Mouse (Mus musculus) MN1 (cell line): ENCODE measurements around the gene Loxl1.

Experiments used
- DNase-seq: peaks from one replicate; pipeline ENCODE4 v3.0.0-alpha.2; 2016; ENCODE audit warnings: low spot score

Gene Loxl1

GRCm38 (mm10) chr9:58248746-58249413 lies 64.1 kb downstream of the Loxl1 start:
- DNase-seq, result no peak

GRCm38 (mm10) chr9:58247064-58247759 lies 65.8 kb downstream of the Loxl1 start:
- peak; percentile 89 for DNase-seq

DNA sequence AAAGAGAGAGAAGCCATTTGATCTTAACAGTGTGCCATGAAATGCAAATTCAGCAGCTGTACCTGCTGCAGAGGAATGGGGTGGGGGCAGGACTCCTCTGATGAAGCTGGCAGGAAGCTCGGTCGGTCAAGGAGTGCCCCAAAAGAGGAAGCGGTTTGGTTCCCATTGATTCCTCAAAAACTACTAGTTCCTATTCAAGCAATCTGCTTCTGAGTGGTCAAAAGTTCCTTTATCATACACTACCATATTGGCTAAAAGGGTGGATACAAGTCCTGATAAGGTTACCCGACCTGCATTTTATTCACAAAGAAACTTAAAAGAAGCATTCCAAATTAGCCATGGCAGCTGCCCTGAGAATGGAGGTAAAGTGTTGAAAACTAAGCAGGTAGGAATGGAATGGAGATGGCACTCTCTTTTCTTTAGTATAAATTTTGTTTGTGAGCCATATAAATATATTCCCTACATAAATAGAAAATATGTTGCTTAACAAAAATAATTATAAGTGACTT lies 66.8 kb downstream of the Loxl1 start:
- DNase-seq, result no peak

DNA sequence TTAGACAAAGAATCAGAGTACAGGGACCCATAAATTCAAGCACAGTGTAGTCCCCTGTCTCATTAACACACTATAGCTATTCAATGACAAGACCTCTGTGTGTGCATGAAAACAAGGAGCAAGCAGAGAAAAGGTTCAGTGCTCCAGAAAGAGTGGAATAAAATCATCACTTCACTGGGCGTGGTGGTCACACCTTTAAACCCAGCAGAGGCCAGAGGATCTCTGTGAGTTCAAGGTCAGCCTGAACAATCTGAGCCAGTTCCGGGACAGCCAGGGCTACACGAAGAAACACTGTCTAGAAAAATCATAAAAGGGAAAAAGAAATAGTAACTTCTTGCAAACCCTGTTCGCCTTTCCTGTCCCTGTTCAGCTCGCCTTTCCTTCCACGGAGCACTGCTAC lies 69.3 kb downstream of the Loxl1 start:
- no peak for DNase-seq

- no peak for DNase-seq
Measured at GRCm38 (mm10) chr9:58242696-58243095, 70.3 kb downstream of the Loxl1 start.

- DNase-seq, result peak; percentile 75
Measured at GRCm38 (mm10) chr9:58241780-58242485, 71.1 kb downstream of the Loxl1 start.
